Mouse (Mus musculus) C2C12 (cell line): ENCODE measurements at regions not wholly inside any gene's neighbourhood (a gene's known extent, or its start where the extent isn't known, plus 50 kb on each side); places are given as distances from the start of the nearest gene placed in this dataset.
A peak's percentile ranks its signal among the peaks of the same experiment; 100 is the strongest.

Source experiments
- H3K27me3 ChIP-seq: one replicate; pipeline ENCODE4 v1.6.1; 2011; ENCODE audit not compliant: control insufficient read depth, insufficient read depth, insufficient read length
- H3K36me3 ChIP-seq: one replicate; pipeline ENCODE4 v1.6.1; 2011; ENCODE audit not compliant: control insufficient read depth, insufficient read depth
- H3K4me3 ChIP-seq: one replicate; pipeline ENCODE4 v1.5.1; 2011; ENCODE audit warnings: mild to moderate bottlenecking, control low read depth; ENCODE audit not compliant: poor library complexity, insufficient read depth, severe bottlenecking
- H3K79me2 ChIP-seq: one replicate; pipeline ENCODE4 v1.6.1; 2011; ENCODE audit not compliant: control insufficient read depth, insufficient read depth
- H3K79me3 ChIP-seq: one replicate; pipeline ENCODE4 v1.6.1; 2011; ENCODE audit warnings: low read depth, control low read depth
- H3ac ChIP-seq: one replicate; pipeline ENCODE3; 2011; ENCODE audit warnings: low read depth; ENCODE audit not compliant: control insufficient read depth, insufficient read length
- CEBPB ChIP-seq: IDR thresholded peaks from one replicate; pipeline ENCODE4 v1.6.1; 2011; ENCODE audit warnings: low read depth, mild to moderate bottlenecking, control low read depth, moderate library complexity
- CTCF ChIP-seq: IDR thresholded peaks from one replicate; pipeline ENCODE4 v1.5.1; 2011; ENCODE audit not compliant: control insufficient read depth, insufficient read depth, insufficient read length
- FOSL1 ChIP-seq: IDR thresholded peaks from one replicate; pipeline ENCODE4 v1.8.0; 2011; ENCODE audit warnings: mild to moderate bottlenecking, low read length; ENCODE audit not compliant: poor library complexity, insufficient read depth, severe bottlenecking
- MAX ChIP-seq: IDR thresholded peaks from one replicate; pipeline ENCODE4 v1.6.1; 2011; ENCODE audit warnings: mild to moderate bottlenecking, control low read depth
- MYOD1 ChIP-seq: IDR thresholded peaks from one replicate; pipeline ENCODE4 v1.6.1; 2011; ENCODE audit warnings: low read depth; ENCODE audit not compliant: control insufficient read depth, insufficient read length
- MYOG ChIP-seq: IDR thresholded peaks from one replicate; pipeline ENCODE4 v1.6.1; 2011; ENCODE audit not compliant: control insufficient read depth, insufficient read length; ENCODE audit errors: extremely low read depth
- USF1 ChIP-seq: IDR thresholded peaks from one replicate; pipeline ENCODE4 v1.6.1; 2011; ENCODE audit warnings: low read depth, mild to moderate bottlenecking, control low read depth, moderate library complexity

GRCm38 (mm10) chr13:35452420-35452819 lies 207.2 kb upstream of the Cdyl start:
- H3ac ChIP-seq: no peak overlapping the region
- H3K36me3 ChIP-seq: no peaks in the 10 kb centered on the region
- H3K79me2 ChIP-seq: no peaks in the 10 kb centered on the region
- no peaks in the 10 kb centered on the region for H3K79me3 ChIP-seq
- no peak for TF ChIP-seq MYOG
- TF ChIP-seq CTCF: no peak
- no peak for TF ChIP-seq MAX
- TF ChIP-seq FOSL1: no peak
- no peak for TF ChIP-seq USF1
- no peak for TF ChIP-seq MYOD1
- H3K4me3 ChIP-seq: no peak overlapping the region
- H3K27me3 ChIP-seq: no peaks in the 10 kb centered on the region

- no peak overlapping the region for H3K4me3 ChIP-seq
- H3K79me3 ChIP-seq: no peaks in the 10 kb centered on the region
- no peaks in the 10 kb centered on the region for H3K36me3 ChIP-seq
- no peak overlapping the region for H3ac ChIP-seq
- no peaks in the 10 kb centered on the region for H3K27me3 ChIP-seq
- H3K79me2 ChIP-seq: no peaks in the 10 kb centered on the region
- TF ChIP-seq USF1: no peak
- TF ChIP-seq MYOD1: no peak
- TF ChIP-seq MYOG: no peak
- TF ChIP-seq CEBPB: no peak
- TF ChIP-seq MAX: no peak
- TF ChIP-seq FOSL1: no peak
- no peak for TF ChIP-seq CTCF
These were observed 206.3 kb upstream of the Cdyl start for GRCm38 (mm10) chr13:35453222-35453914.

DNA sequence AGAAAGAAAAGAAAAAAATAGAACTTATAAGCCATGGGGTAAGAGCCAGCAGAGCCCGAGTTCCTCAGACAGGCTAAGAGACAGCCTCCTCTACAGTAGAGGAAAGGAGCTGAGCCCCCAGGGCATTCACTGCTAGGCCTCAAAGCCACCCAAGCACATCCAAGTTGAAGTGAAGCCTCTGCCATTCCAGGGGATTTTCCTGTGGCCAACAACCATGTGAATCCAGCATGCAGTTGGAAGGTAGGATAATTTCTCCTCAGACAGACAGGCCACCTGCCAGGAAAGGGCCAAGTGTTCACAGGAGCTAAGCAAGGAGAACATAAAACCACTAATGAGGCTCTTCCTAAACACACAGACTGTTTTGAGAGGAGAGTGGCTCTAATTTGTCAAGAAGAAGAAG lies 199.6 kb upstream of the Cdyl start:
- H3K79me2 ChIP-seq: no peaks in the 10 kb centered on the region
- H3K27me3 ChIP-seq: no peaks in the 10 kb centered on the region
- no peaks in the 10 kb centered on the region for H3K36me3 ChIP-seq
- no peak overlapping the region for H3ac ChIP-seq
- no peak overlapping the region for H3K4me3 ChIP-seq
- H3K79me3 ChIP-seq: no peaks in the 10 kb centered on the region
- TF ChIP-seq CEBPB (no peak), FOSL1 (no peak), MYOD1 (no peak), MYOG (no peak), CTCF (no peak), MAX (no peak), USF1 (no peak)

- no peaks in the 10 kb centered on the region for H3K79me2 ChIP-seq
- H3K36me3 ChIP-seq: no peaks in the 10 kb centered on the region
- no peaks in the 10 kb centered on the region for H3K27me3 ChIP-seq
- no peak overlapping the region for H3ac ChIP-seq
- H3K4me3 ChIP-seq: no peak overlapping the region
- TF ChIP-seq USF1 (no peak), MAX (no peak), CEBPB (peak; percentile 78), FOSL1 (no peak), MYOD1 (no peak)
- no peaks in the 10 kb centered on the region for H3K79me3 ChIP-seq
These were observed 196.4 kb upstream of the Cdyl start for GRCm38 (mm10) chr13:35463231-35463630.

DNA sequence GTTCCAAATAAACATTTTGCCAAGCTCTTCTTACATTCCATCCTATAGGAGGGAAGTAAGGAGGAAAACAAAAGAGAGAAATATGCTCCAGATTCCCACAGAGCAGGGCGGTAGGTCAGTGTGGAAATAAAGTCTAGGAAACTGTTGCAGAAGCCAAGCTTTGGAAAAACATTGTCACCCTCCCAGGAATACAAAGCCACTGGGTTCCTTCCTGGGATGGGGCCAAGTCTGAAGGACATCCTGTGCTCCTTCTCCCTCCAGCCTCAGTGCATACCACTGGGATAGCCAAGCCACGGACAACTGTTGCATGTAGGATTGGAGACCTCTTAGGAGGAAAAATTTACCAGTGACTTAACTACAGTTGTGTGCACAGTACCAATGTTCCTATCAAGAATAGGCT lies 195.8 kb upstream of the Cdyl start:
- H3K36me3 ChIP-seq: no peaks in the 10 kb centered on the region
- no peaks in the 10 kb centered on the region for H3K27me3 ChIP-seq
- H3K79me2 ChIP-seq: no peaks in the 10 kb centered on the region
- TF ChIP-seq USF1 (no peak), MYOG (no peak), FOSL1 (no peak), CTCF (no peak), MAX (no peak), CEBPB (no peak), MYOD1 (no peak)
- no peak overlapping the region for H3K4me3 ChIP-seq
- no peaks in the 10 kb centered on the region for H3K79me3 ChIP-seq
- no peak overlapping the region for H3ac ChIP-seq

- no peaks in the 10 kb centered on the region for H3K79me2 ChIP-seq
- no peaks in the 10 kb centered on the region for H3K79me3 ChIP-seq
These were observed 190.1 kb upstream of the Cdyl start for GRCm38 (mm10) chr13:35469361-35470198.

More at GRCm38 (mm10) chr13:35469361-35470198, 190.1 kb upstream of the Cdyl start:
- TF ChIP-seq USF1 (no peak), MAX (no peak), CTCF (no peak), MYOG (no peak), MYOD1 (no peak), FOSL1 (no peak), CEBPB (no peak)
- Histone ChIP-seq H3K36me3 (no peaks in the 10 kb centered on the region), H3K27me3 (no peaks in the 10 kb centered on the region), H3ac (no peak overlapping the region), H3K4me3 (no peak overlapping the region)
